Mouse (Mus musculus) MEL (cell line): ENCODE results near the gene Cspg4. TPM values are rescaled to one million over a fixed set of nuclear protein-coding genes. Genes with fewer than 3 reads are reported as not detected.

ENCODE experiments used
- DNase-seq: peaks from one replicate; pipeline ENCODE4 v3.0.0; 2011; ENCODE audit warnings: low read depth, low spot score
- H3K27ac ChIP-seq: 2 replicates; pipeline ENCODE4 v1.5.1; 2012; ENCODE audit warnings: low read depth, mild to moderate bottlenecking, control low read depth, low read length, moderate library complexity; ENCODE audit not compliant: control insufficient read depth
- H3K27me3 ChIP-seq, 2 experiments: fragments of 150-350 bp in 1 of 2; sonication (generic) in 1 of 2; 2 replicates each; pipeline ENCODE4 v1.6.1; 2012; ENCODE audit warnings: low read length in 2 of 2, mild to moderate bottlenecking in 2 of 2, improper control_type of control experiment in 1 of 2, moderate library complexity in 1 of 2; ENCODE audit not compliant: insufficient read depth in 2 of 2, control insufficient read depth in 1 of 2
- H3K36me3 ChIP-seq, 2 experiments: 2 replicates each; pipeline ENCODE4 v1.6.1; 2012 to 2014; ENCODE audit warnings: low read length in 2 of 2, improper control_type of control experiment in 1 of 2, inconsistent platforms in 1 of 2, mild to moderate bottlenecking in 1 of 2; ENCODE audit not compliant: insufficient read depth in 2 of 2, control insufficient read depth in 1 of 2
- H3K4me1 ChIP-seq, 2 experiments: fragments of 150-350 bp in 1 of 2; sonication (generic) in 1 of 2; 2 replicates each; pipeline ENCODE4 v1.6.1; 2012; ENCODE audit warnings: low read length in 2 of 2, improper control_type of control experiment in 1 of 2, mild to moderate bottlenecking in 1 of 2; ENCODE audit not compliant: insufficient read depth in 2 of 2, control insufficient read depth in 1 of 2
- H3K4me3 ChIP-seq, 2 experiments: fragments of 150-350 bp in 1 of 2; sonication (generic) in 1 of 2; 2 replicates each; pipeline ENCODE4 v1.5.1; 2012; ENCODE audit warnings: low read depth in 2 of 2, low read length in 2 of 2, mild to moderate bottlenecking in 2 of 2, moderate library complexity in 2 of 2, control low read depth in 1 of 2, improper control_type of control experiment in 1 of 2; ENCODE audit not compliant: control insufficient read depth in 1 of 2, insufficient read depth in 1 of 2
- H3K79me2 ChIP-seq: 2 replicates; pipeline ENCODE4 v1.6.1; 2012; ENCODE audit warnings: mild to moderate bottlenecking, low read length, moderate library complexity; ENCODE audit not compliant: control insufficient read depth, poor library complexity, insufficient read depth
- H3K9ac ChIP-seq: 2 replicates; pipeline ENCODE4 v1.6.1; 2012; ENCODE audit warnings: low read depth, mild to moderate bottlenecking, control low read depth, low read length, moderate library complexity; ENCODE audit not compliant: control insufficient read depth, poor library complexity, severe bottlenecking
- H3K9me3 ChIP-seq: fragments of 150-350 bp; sonication (generic); replicated peaks from 2 replicates; pipeline ENCODE4 v1.6.1; 2012; ENCODE audit warnings: mild to moderate bottlenecking, low read length, improper control_type of control experiment, moderate library complexity; ENCODE audit not compliant: insufficient read depth
- BHLHE40 ChIP-seq: IDR thresholded peaks from 2 replicates; pipeline ENCODE4 v1.6.1; 2012; ENCODE audit warnings: low read depth, mild to moderate bottlenecking, inconsistent platforms, low read length, improper control_type of control experiment, borderline replicate concordance
- EP300 ChIP-seq, 2 experiments: IDR thresholded peaks; 2 replicates each; pipeline ENCODE4 v1.6.1; 2011; ENCODE audit warnings: improper control_type of control experiment in 2 of 2, low read length in 2 of 2, low read depth in 1 of 2, mild to moderate bottlenecking in 1 of 2
- GATA1 ChIP-seq: IDR thresholded peaks from 2 replicates; pipeline ENCODE4 v1.6.1; 2011; ENCODE audit warnings: low read depth, low read length, improper control_type of control experiment
- JUND ChIP-seq: IDR thresholded peaks from 2 replicates; pipeline ENCODE4 v1.6.1; 2011; ENCODE audit warnings: low read depth, mild to moderate bottlenecking, improper control_type of control experiment, low read length
- MAZ ChIP-seq: IDR thresholded peaks from 2 replicates; pipeline ENCODE4 v1.6.1; 2012; ENCODE audit warnings: low read depth, mild to moderate bottlenecking, inconsistent platforms, low read length, improper control_type of control experiment
- MEF2A ChIP-seq: IDR thresholded peaks from 2 replicates; pipeline ENCODE4 v1.6.1; 2014; ENCODE audit warnings: low read depth, mild to moderate bottlenecking, inconsistent platforms, low read length, improper control_type of control experiment; ENCODE audit not compliant: poor library complexity, insufficient replicate concordance, severe bottlenecking; ENCODE audit errors: extremely low read depth
- MYC ChIP-seq: IDR thresholded peaks from 2 replicates; pipeline ENCODE4 v1.6.1; 2011; ENCODE audit warnings: low read depth, mild to moderate bottlenecking, low read length, improper control_type of control experiment, moderate library complexity
- NELFE ChIP-seq: IDR thresholded peaks from 2 replicates; pipeline ENCODE4 v1.6.1; 2011; ENCODE audit warnings: low read depth, low read length, improper control_type of control experiment
- NRF1 ChIP-seq: IDR thresholded peaks from 2 replicates; pipeline ENCODE4 v1.6.1; 2014; ENCODE audit warnings: low read depth, mild to moderate bottlenecking, inconsistent platforms, low read length, improper control_type of control experiment, moderate library complexity; ENCODE audit not compliant: poor library complexity, insufficient read depth, severe bottlenecking
- POLR2AphosphoS2 ChIP-seq: IDR thresholded peaks from 2 replicates; pipeline ENCODE4 v1.6.1; 2011; ENCODE audit warnings: low read length, improper control_type of control experiment
- RCOR1 ChIP-seq: IDR thresholded peaks from 2 replicates; pipeline ENCODE4 v1.6.1; 2012; ENCODE audit warnings: low read depth, mild to moderate bottlenecking, inconsistent platforms, low read length, improper control_type of control experiment
- SMC3 ChIP-seq: IDR thresholded peaks from 2 replicates; pipeline ENCODE4 v1.6.1; 2011; ENCODE audit warnings: low read depth, low read length, improper control_type of control experiment
- UBTF ChIP-seq: IDR thresholded peaks from 2 replicates; pipeline ENCODE4 v1.6.1; 2012; ENCODE audit warnings: low read depth, mild to moderate bottlenecking, inconsistent platforms, low read length, improper control_type of control experiment, moderate library complexity, borderline replicate concordance; ENCODE audit not compliant: insufficient read depth
- polyA plus RNA-seq, 2 experiments: library from polyadenylated mRNA; stranded (reverse) in 1 of 2; unstranded in 1 of 2; fragments of >175 nt in 1 of 2; fragments of >200 nt in 1 of 2; gene quantifications; 2 replicates each; pipeline versions ENCODE4 v1.2.1 to v1.2.4; 2012; ENCODE audit warnings: low replicate concordance in 2 of 2, low read depth in 1 of 2; ENCODE audit not compliant: insufficient read length in 2 of 2, insufficient read depth in 1 of 2, missing spikeins in 1 of 2
- total RNA-seq: library from RNA; depleted of rRNA; stranded (reverse); fragments of 300-350 nt; gene quantifications from 2 replicates; pipeline ENCODE4 v1.2.3, GENCODE M21; 2012

Cspg4 gene
- total and polyA plus RNA-seq, 3 experiments = 0.15 to 0.23 TPM; not detected in 1

DNA sequence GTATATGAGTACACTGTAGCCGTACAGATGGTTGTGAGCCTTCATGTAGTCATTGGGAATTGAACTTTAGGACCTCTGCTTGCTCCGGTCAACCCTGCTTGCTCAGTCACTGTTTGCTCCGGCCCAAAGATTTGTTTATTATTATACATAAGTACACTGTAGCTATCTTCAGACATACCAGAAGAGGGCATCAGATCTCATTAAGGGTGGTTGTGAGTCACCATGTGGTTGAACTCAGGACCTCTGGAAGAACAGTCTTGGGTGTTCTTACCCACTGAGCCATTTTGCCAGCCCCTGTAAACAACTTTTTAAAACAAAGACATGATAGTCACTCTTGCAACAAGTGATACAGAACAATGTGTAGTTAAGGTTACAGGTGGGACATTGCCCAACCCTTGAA, 32.9 kb upstream of the Cspg4 start:
- H3K79me2 ChIP-seq = no peaks in the 10 kb centered on the region
- no peak overlapping the region for H3K27ac ChIP-seq
- H3K36me3 ChIP-seq = no peaks in the 10 kb centered on the region
- H3K9ac ChIP-seq = no peak overlapping the region
- H3K27me3 ChIP-seq = peaks cover 0 to 8% of the 10 kb centered on the region in 2 experiments; a peak in 3 of 4 replicates
- TF ChIP-seq SMC3 (0 out of 2 replicates have a peak, but pooled peaks have one; percentile 13), UBTF (no peak), MAZ (no peak)
- H3K4me1 ChIP-seq = peaks cover 0 to 4% of the 10 kb centered on the region in 2 experiments; a peak in 2 of 4 replicates
- DNase-seq = no peak
- H3K9me3 ChIP-seq = no peaks in the 10 kb centered on the region
- H3K4me3 ChIP-seq = no peak overlapping the region

- H3K4me1 ChIP-seq = peaks cover 0 to 4% of the 10 kb centered on the region in 2 experiments; a peak in 2 of 4 replicates
- H3K4me3 ChIP-seq = no peak overlapping the region
- peaks cover 0 to 8% of the 10 kb centered on the region in 2 experiments; a peak in 3 of 4 replicates for H3K27me3 ChIP-seq
- TF ChIP-seq SMC3 (no peak), MYC (no peak), RCOR1 (no peak), GATA1 (no peak), NRF1 (no peak), POLR2AphosphoS2 (no peak), EP300 (IDR thresholded peaks at IDR 0.05; ENCODE audit: low read depth in 1 of 2, low read length in 2 of 2) (no peak), JUND (no peak), BHLHE40 (no peak), NELFE (no peak)
- no peak for DNase-seq
- H3K9ac ChIP-seq = no peak overlapping the region
- H3K27ac ChIP-seq = no peak overlapping the region
- no peaks in the 10 kb centered on the region for H3K36me3 ChIP-seq
- no peaks in the 10 kb centered on the region for H3K9me3 ChIP-seq
- H3K79me2 ChIP-seq = no peaks in the 10 kb centered on the region
Measured at GRCm38 (mm10) chr9:56832900-56833299, 31.9 kb upstream of the Cspg4 start.

DNA sequence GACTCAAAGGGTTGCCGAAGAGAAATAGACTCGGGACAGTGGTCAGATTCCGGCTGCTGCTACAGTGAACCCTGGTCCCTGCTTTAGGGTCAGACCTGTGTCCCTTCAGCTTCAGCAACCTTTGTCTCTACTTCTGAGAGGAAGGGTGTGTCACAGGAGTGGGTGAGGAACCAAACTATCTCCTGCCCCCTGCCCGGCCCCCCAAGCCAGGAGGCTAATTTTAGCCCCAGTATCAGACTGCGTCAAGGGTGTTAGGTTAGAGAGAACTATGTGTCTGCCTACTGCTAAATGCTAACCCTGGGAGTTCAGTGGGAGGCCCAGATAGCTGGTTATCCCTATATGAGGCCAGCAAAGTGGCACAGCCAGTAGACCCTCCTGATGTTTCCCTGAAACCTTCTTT, 29.7 kb upstream of the Cspg4 start:
- H3K79me2 ChIP-seq = no peaks in the 10 kb centered on the region
- no peaks in the 10 kb centered on the region for H3K36me3 ChIP-seq
- H3K27ac ChIP-seq = no peak overlapping the region
- H3K4me3 ChIP-seq = no peak overlapping the region
- peaks cover 0 to 5% of the 10 kb centered on the region in 2 experiments; a peak in 3 of 4 replicates for H3K27me3 ChIP-seq
- no peaks in the 10 kb centered on the region for H3K9me3 ChIP-seq
- no peak overlapping the region for H3K9ac ChIP-seq
- H3K4me1 ChIP-seq = peaks cover 0 to 4% of the 10 kb centered on the region in 2 experiments; a peak in 2 of 4 replicates
- DNase-seq = no peak
- no peak for TF ChIP-seq MEF2A
